Mouse (Mus musculus) CD4-positive naive resting alpha-beta T cell, adult 57 days (primary cell): ENCODE data around the gene Samd8. TPM values are rescaled to one million over a fixed set of nuclear protein-coding genes. Genes with fewer than 3 reads are reported as not detected.

Experiments used
- total RNA-seq: library from RNA; stranded (reverse); gene quantifications from one replicate; pipeline ENCODE4 v1.2.4, GENCODE M21; 2023

The Samd8 gene
- 41.2 TPM for total RNA-seq

GRCm38 (mm10) chr14:21750008-21750880 lies at the start of gene Samd8:
Samd8 (plus strand) TSS chr14:21750531.

DNA sequence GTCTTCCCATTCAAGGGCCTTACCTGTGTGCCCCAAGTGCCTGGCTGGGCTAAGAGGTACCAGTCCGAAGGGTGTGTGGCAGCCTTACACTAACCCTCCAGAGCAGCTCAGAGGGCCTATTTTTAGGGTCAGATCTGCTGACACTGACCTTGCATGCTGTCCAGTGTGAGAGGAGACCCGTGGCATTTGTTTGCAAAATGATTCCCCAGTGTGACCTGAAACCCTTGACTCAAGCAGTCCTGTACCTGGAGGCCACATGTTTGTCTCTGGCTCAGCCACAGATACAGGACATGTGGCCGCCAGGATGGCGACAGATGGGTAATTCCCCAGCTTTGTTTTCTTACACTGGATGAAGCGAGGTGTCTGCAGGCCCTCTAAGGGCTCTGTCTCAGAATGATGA lies 35.8 kb upstream of the Samd8 start, which contains the start of gene Dupd1:
Gene Dupd1, minus strand, starts transcription at position 91 of the 400 bp plus-strand sequence.

GRCm38 (mm10) chr14:21750881-21751542 lies 681 bp downstream of the Samd8 start, which contains the start of gene Dusp13:
Dusp13 (minus strand) TSS chr14:21751181.

DNA sequence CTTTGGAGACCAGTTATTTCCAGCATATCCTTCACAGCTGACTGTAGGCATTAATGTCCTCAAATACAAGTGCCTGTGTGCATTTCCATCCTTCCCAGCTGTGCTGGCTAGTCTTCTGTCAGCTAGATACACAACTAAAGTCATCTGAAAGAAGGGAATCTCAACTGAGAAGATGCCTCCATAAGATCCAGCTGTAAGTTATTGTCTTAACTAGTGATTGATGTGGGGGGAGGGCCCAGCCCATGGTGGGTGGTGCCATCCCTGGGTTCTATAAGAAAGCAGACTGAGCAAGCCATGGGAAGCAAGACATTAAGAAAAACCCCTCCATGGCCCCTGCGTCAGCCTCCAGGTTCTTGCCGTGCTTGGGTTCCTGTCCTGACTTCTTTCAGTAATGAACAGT lies 74.6 kb downstream of the Samd8 start, which contains the start of gene Vdac2:
Gene Vdac2, plus strand, starts transcription at position 301 of the 400 bp plus-strand sequence.

Other genes starting within 250 kb of the Samd8 start
- gene Dupd1, start 36.0 kb upstream of the Samd8 start, total RNA-seq: not detected
- not detected for gene Dusp13, start 650 bp downstream of the Samd8 start, total RNA-seq
- gene Vdac2, start 74.7 kb downstream of the Samd8 start, total RNA-seq: 128 TPM
- gene Comtd1, start 98.4 kb downstream of the Samd8 start, total RNA-seq: 11.0 TPM
- gene Zfp503, start 239.1 kb downstream of the Samd8 start, total RNA-seq: 0.56 TPM